Mouse (Mus musculus): Measurements from ENCODE around the gene Col28a1.

DNA sequence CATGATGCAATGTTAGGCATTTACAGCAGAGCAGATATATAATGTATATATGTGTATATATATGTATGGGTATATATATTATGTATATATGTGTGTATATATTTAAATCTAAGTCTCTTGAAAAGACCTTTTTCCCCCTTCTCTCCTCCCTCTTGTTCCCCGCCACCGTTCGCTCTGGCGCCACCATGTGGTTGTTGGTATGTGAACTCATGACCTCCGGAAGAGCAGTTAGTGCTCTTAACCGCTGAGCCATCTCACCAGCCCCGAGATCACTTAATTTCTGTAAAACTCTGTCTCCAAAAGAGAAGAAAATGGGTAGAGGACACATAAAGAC is 208.8 kb downstream of the Col28a1 start:
- TF ChIP-seq GATA1 (IDR thresholded peaks at IDR 0.05; ENCODE audit: borderline replicate concordance, low read length) (no peak), FLI1 (IDR thresholded peaks at IDR 0.05; ENCODE audit: low read length) (no peak)

Measured in megakaryocyte, embryonic 14.5 days (primary cell).